Mouse (Mus musculus) MEL (cell line): ENCODE data around the gene Tmprss13. TPM values are rescaled to one million over a fixed set of nuclear protein-coding genes. Genes with fewer than 3 reads are reported as not detected.
A peak's percentile ranks its signal among the peaks of the same experiment; 100 is the strongest.

Experiments used
- DNase-seq: peaks from one replicate; pipeline ENCODE4 v3.0.0; 2011; ENCODE audit warnings: low read depth, low spot score
- H3K27ac ChIP-seq: 2 replicates; pipeline ENCODE4 v1.5.1; 2012; ENCODE audit warnings: low read depth, mild to moderate bottlenecking, control low read depth, low read length, moderate library complexity; ENCODE audit not compliant: control insufficient read depth
- H3K27me3 ChIP-seq, 2 experiments: fragments of 150-350 bp in 1 of 2; sonication (generic) in 1 of 2; 2 replicates each; pipeline ENCODE4 v1.6.1; 2012; ENCODE audit warnings: low read length in 2 of 2, mild to moderate bottlenecking in 2 of 2, improper control_type of control experiment in 1 of 2, moderate library complexity in 1 of 2; ENCODE audit not compliant: insufficient read depth in 2 of 2, control insufficient read depth in 1 of 2
- H3K36me3 ChIP-seq, 2 experiments: 2 replicates each; pipeline ENCODE4 v1.6.1; 2012 to 2014; ENCODE audit warnings: low read length in 2 of 2, improper control_type of control experiment in 1 of 2, inconsistent platforms in 1 of 2, mild to moderate bottlenecking in 1 of 2; ENCODE audit not compliant: insufficient read depth in 2 of 2, control insufficient read depth in 1 of 2
- H3K4me1 ChIP-seq, 2 experiments: fragments of 150-350 bp in 1 of 2; sonication (generic) in 1 of 2; 2 replicates each; pipeline ENCODE4 v1.6.1; 2012; ENCODE audit warnings: low read length in 2 of 2, improper control_type of control experiment in 1 of 2, mild to moderate bottlenecking in 1 of 2; ENCODE audit not compliant: insufficient read depth in 2 of 2, control insufficient read depth in 1 of 2
- H3K4me3 ChIP-seq, 2 experiments: fragments of 150-350 bp in 1 of 2; sonication (generic) in 1 of 2; 2 replicates each; pipeline ENCODE4 v1.5.1; 2012; ENCODE audit warnings: low read depth in 2 of 2, low read length in 2 of 2, mild to moderate bottlenecking in 2 of 2, moderate library complexity in 2 of 2, control low read depth in 1 of 2, improper control_type of control experiment in 1 of 2; ENCODE audit not compliant: control insufficient read depth in 1 of 2, insufficient read depth in 1 of 2
- H3K79me2 ChIP-seq: 2 replicates; pipeline ENCODE4 v1.6.1; 2012; ENCODE audit warnings: mild to moderate bottlenecking, low read length, moderate library complexity; ENCODE audit not compliant: control insufficient read depth, poor library complexity, insufficient read depth
- H3K9ac ChIP-seq: 2 replicates; pipeline ENCODE4 v1.6.1; 2012; ENCODE audit warnings: low read depth, mild to moderate bottlenecking, control low read depth, low read length, moderate library complexity; ENCODE audit not compliant: control insufficient read depth, poor library complexity, severe bottlenecking
- H3K9me3 ChIP-seq: fragments of 150-350 bp; sonication (generic); replicated peaks from 2 replicates; pipeline ENCODE4 v1.6.1; 2012; ENCODE audit warnings: mild to moderate bottlenecking, low read length, improper control_type of control experiment, moderate library complexity; ENCODE audit not compliant: insufficient read depth
- CHD2 ChIP-seq: IDR thresholded peaks from 2 replicates; pipeline ENCODE4 v1.6.1; 2011; ENCODE audit warnings: low read length, improper control_type of control experiment
- CTCF ChIP-seq, 3 experiments: IDR thresholded peaks in 2 of 3; conservative IDR thresholded peaks in 1 of 3; 2 replicates each; pipeline ENCODE4 v1.5.1; 2011 to 2012; ENCODE audit warnings: low read length in 3 of 3, low read depth in 2 of 3, mild to moderate bottlenecking in 2 of 3, improper control_type of control experiment in 1 of 3, inconsistent platforms in 1 of 3, mixed read lengths in 1 of 3, moderate library complexity in 1 of 3; ENCODE audit not compliant: control insufficient read depth in 1 of 3, insufficient read depth in 1 of 3, poor library complexity in 1 of 3, severe bottlenecking in 1 of 3
- EP300 ChIP-seq, 2 experiments: IDR thresholded peaks; 2 replicates each; pipeline ENCODE4 v1.6.1; 2011; ENCODE audit warnings: improper control_type of control experiment in 2 of 2, low read length in 2 of 2, low read depth in 1 of 2, mild to moderate bottlenecking in 1 of 2
- ETS1 ChIP-seq: IDR thresholded peaks from 2 replicates; pipeline ENCODE4 v1.6.1; 2012; ENCODE audit warnings: low read depth, mild to moderate bottlenecking, inconsistent platforms, low read length, improper control_type of control experiment, moderate library complexity
- GABPA ChIP-seq: IDR thresholded peaks from 2 replicates; pipeline ENCODE4 v1.6.1; 2012; ENCODE audit warnings: low read depth, mild to moderate bottlenecking, inconsistent platforms, low read length, improper control_type of control experiment, moderate library complexity
- HCFC1 ChIP-seq: IDR thresholded peaks from 2 replicates; pipeline ENCODE4 v1.6.1; 2012; ENCODE audit warnings: low read depth, mild to moderate bottlenecking, inconsistent platforms, low read length, improper control_type of control experiment, moderate library complexity
- MAFK ChIP-seq: IDR thresholded peaks from 2 replicates; pipeline ENCODE4 v1.6.1; 2011; ENCODE audit warnings: low read depth, mild to moderate bottlenecking, low read length, improper control_type of control experiment, borderline replicate concordance
- MAX ChIP-seq: IDR thresholded peaks from 2 replicates; pipeline ENCODE4 v1.6.1; 2011; ENCODE audit warnings: low read length, improper control_type of control experiment
- MAZ ChIP-seq: IDR thresholded peaks from 2 replicates; pipeline ENCODE4 v1.6.1; 2012; ENCODE audit warnings: low read depth, mild to moderate bottlenecking, inconsistent platforms, low read length, improper control_type of control experiment
- MXI1 ChIP-seq: IDR thresholded peaks from 2 replicates; pipeline ENCODE4 v1.6.1; 2011; ENCODE audit warnings: mild to moderate bottlenecking, low read depth, low read length, improper control_type of control experiment
- MYB ChIP-seq: IDR thresholded peaks from 2 replicates; pipeline ENCODE4 v1.6.1; 2011; ENCODE audit warnings: mild to moderate bottlenecking, low read depth, low read length, improper control_type of control experiment
- RAD21 ChIP-seq: IDR thresholded peaks from 2 replicates; pipeline ENCODE4 v1.6.1; 2011; ENCODE audit warnings: mild to moderate bottlenecking, low read depth, low read length, improper control_type of control experiment
- SIN3A ChIP-seq: IDR thresholded peaks from 2 replicates; pipeline ENCODE4 v1.6.1; 2012; ENCODE audit warnings: low read length, improper control_type of control experiment, inconsistent platforms
- SMC3 ChIP-seq: IDR thresholded peaks from 2 replicates; pipeline ENCODE4 v1.6.1; 2011; ENCODE audit warnings: low read depth, low read length, improper control_type of control experiment
- USF1 ChIP-seq: IDR thresholded peaks from 2 replicates; pipeline ENCODE4 v1.6.1; 2014; ENCODE audit warnings: low read depth, mild to moderate bottlenecking, inconsistent platforms, low read length, improper control_type of control experiment, moderate library complexity
- USF2 ChIP-seq, 2 experiments: IDR thresholded peaks; 2 replicates each; pipeline ENCODE4 v1.6.1; 2011 to 2012; ENCODE audit warnings: improper control_type of control experiment in 2 of 2, low read length in 2 of 2, borderline replicate concordance in 1 of 2, inconsistent platforms in 1 of 2, low read depth in 1 of 2, mild to moderate bottlenecking in 1 of 2; ENCODE audit not compliant: insufficient read depth in 1 of 2
- ZC3H11A ChIP-seq: IDR thresholded peaks from 2 replicates; pipeline ENCODE4 v1.6.1; 2012; ENCODE audit warnings: low read depth, mild to moderate bottlenecking, inconsistent platforms, low read length, improper control_type of control experiment
- ZKSCAN1 ChIP-seq: IDR thresholded peaks from 2 replicates; pipeline ENCODE4 v1.6.1; 2012; ENCODE audit warnings: low read depth, mild to moderate bottlenecking, inconsistent platforms, low read length, improper control_type of control experiment, moderate library complexity
- polyA plus RNA-seq, 2 experiments: library from polyadenylated mRNA; stranded (reverse) in 1 of 2; unstranded in 1 of 2; fragments of >175 nt in 1 of 2; fragments of >200 nt in 1 of 2; gene quantifications; 2 replicates each; pipeline versions ENCODE4 v1.2.1 to v1.2.4; 2012; ENCODE audit warnings: low replicate concordance in 2 of 2, low read depth in 1 of 2; ENCODE audit not compliant: insufficient read length in 2 of 2, insufficient read depth in 1 of 2, missing spikeins in 1 of 2
- total RNA-seq: library from RNA; depleted of rRNA; stranded (reverse); fragments of 300-350 nt; gene quantifications from 2 replicates; pipeline ENCODE4 v1.2.3, GENCODE M21; 2012

Gene Tmprss13
- total and polyA plus RNA-seq, 3 experiments = not detected

GRCm38 (mm10) chr9:45343066-45343465 is 24.2 kb downstream of the Tmprss13 start:
- Histone ChIP-seq H3K4me1 (no peaks in the 10 kb centered on the region), H3K79me2 (no peaks in the 10 kb centered on the region), H3K27ac (no peak overlapping the region), H3K4me3 (no peak overlapping the region), H3K36me3 (no peaks in the 10 kb centered on the region), H3K9me3 (no peaks in the 10 kb centered on the region), H3K27me3 (no peaks in the 10 kb centered on the region), H3K9ac (no peak overlapping the region)
- TF ChIP-seq SIN3A (no peak), MAX (no peak), ZC3H11A (no peak), MYB (no peak), EP300 (IDR thresholded peaks at IDR 0.05; ENCODE audit: low read depth in 1 of 2, low read length in 2 of 2) (no peak), MAZ (no peak), GABPA (no peak), ETS1 (no peak), CHD2 (no peak), MXI1 (no peak), MAFK (no peak), HCFC1 (no peak), SMC3 (no peak), USF1 (no peak)
- no peak for DNase-seq

- H3K79me2 ChIP-seq = no peaks in the 10 kb centered on the region
- H3K9ac ChIP-seq = no peak overlapping the region
- no peaks in the 10 kb centered on the region for H3K9me3 ChIP-seq
- H3K4me3 ChIP-seq = no peak overlapping the region
- no peaks in the 10 kb centered on the region for H3K36me3 ChIP-seq
- no peak overlapping the region for H3K27ac ChIP-seq
- TF ChIP-seq CTCF (IDR thresholded peaks at IDR 0.05 in 2 of 3, conservative IDR thresholded peaks at IDR 0.05 in 1 of 3; ENCODE audit: control insufficient read depth in 1 of 3, insufficient read depth in 1 of 3, low read depth in 2 of 3, low read length in 3 of 3, poor library complexity in 1 of 3, severe bottlenecking in 1 of 3) = peak in 2 of 3 experiments; percentile 5 to 6; a peak in 1 of 6 replicates
- no peak for TF ChIP-seq USF2 (IDR thresholded peaks at IDR 0.05; ENCODE audit: borderline replicate concordance in 1 of 2, insufficient read depth in 1 of 2, low read depth in 1 of 2, low read length in 2 of 2)
- no peak for TF ChIP-seq ZKSCAN1
- peak; percentile 5; the same call in 1 of the 2 replicates for TF ChIP-seq RAD21
- H3K27me3 ChIP-seq = no peaks in the 10 kb centered on the region
- H3K4me1 ChIP-seq = no peaks in the 10 kb centered on the region
- DNase-seq = no peak
Observed at GRCm38 (mm10) chr9:45345516-45345915, 26.6 kb downstream of the Tmprss13 start.
